Mouse (Mus musculus): ENCODE results near the gene B3gnt3. TPM values are rescaled to one million over a fixed set of nuclear protein-coding genes. Genes with fewer than 3 reads are reported as not detected.
A peak's percentile ranks its signal among the peaks of the same experiment; 100 is the strongest.

B3gnt3 gene
- polyA plus RNA-seq, 1 experiment from 2014 or later: 0.42 TPM

DNA sequence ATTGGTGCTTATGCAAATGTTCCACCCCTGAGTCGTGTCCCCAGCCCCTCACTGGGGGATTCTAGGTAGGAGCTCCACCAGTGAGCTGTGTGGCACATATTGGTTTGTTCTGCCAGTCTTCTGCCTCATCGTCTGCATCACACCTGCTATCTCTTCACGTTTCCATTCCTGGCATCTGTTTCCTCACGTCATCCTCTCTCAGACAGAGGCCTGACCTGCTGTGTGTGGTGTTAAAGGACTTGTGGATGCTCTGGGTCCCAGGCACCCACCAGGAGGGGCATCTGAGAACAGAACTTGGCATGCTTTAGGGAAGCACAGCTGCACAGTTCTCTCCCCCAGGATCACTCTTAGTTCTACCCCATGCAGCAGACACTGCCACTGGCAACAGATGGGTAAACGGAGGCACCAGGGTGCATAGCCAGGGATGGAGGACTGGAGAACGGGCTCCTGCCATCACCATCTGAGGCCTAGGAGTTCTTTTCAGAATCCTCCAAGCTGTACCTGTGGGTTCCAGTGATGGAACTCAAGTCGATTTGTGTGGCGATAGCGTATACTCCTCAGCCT, 26.1 kb downstream of the B3gnt3 start:
- Histone ChIP-seq H3K9me3 (no peaks in the 10 kb centered on the region), H3K4me3 (peak overlapping the region; percentile 57), H3K36me3 (no peaks in the 10 kb centered on the region), H3K4me2 (peak overlapping the region; percentile 84), H3K9ac (peak overlapping the region; percentile 78), H3K4me1 (replicated peaks) (peaks cover 27% of the 10 kb centered on the region), H3K27ac (replicated peaks) (no peak overlapping the region), H3K27me3 (peaks cover 68% of the 10 kb centered on the region)
- no peak for ATAC-seq (ENCODE audit: low read depth)
- WGBS: 31% methylated on average over 9 of the region's 9 CpGs

DNA sequence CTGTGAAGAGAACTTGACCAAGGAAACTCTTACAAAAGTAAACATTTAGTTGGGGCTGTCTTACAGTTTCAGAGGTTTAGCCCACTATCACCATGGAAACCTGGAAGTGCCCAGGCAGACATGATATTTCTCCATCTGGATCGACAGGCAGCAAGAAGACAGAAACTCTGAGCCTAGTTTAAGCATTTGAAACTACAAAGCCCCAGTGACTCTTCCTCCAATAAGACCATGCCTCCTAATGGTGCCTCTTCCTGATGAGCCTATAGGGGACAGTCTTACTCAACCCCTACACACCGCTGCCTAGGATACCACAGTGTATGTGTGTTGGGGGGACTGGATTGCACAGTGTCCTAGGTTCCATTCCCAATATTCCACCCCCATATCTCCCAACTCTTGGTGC, 27.5 kb downstream of the B3gnt3 start:
- Histone ChIP-seq H3K4me2 (no peak overlapping the region), H3K27ac (replicated peaks) (no peak overlapping the region), H3K4me1 (replicated peaks) (peaks cover 29% of the 10 kb centered on the region), H3K36me3 (no peaks in the 10 kb centered on the region), H3K4me3 (no peak overlapping the region), H3K9me3 (no peaks in the 10 kb centered on the region), H3K9ac (no peak overlapping the region), H3K27me3 (peaks cover 61% of the 10 kb centered on the region)
- WGBS: 73% methylated on average over 2 of the region's 2 CpGs
- ATAC-seq (ENCODE audit: low read depth): no peak

DNA sequence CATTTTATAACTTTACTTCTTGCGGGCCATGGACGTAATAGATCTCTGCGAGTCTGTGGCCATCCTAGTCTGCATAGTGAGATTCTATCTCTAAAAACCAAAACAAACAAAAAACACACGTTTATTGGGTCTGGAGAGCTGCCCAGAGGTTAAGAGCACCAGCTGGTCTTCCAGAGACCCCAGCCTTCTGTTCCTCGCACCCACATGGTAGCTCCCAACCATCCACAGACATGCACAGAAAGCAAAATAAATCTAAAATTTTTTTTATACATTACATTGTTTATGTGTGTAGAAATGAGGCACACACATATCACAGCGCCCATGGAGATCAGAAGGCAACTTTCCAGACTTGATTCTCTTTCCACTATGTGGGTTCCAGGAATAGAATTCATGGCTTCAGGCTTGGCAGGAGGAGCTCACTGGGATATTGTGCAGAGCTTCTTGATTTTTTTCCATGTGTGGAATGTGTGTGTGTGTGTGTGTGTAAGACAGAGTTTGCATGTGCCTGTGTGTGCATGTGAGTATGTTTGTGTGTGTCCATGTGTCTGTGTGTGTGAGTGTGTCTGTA, 29.3 kb downstream of the B3gnt3 start:
- H3K9me3 ChIP-seq: no peaks in the 10 kb centered on the region
- H3K4me1 ChIP-seq (replicated peaks): peaks cover 48% of the 10 kb centered on the region
- peak overlapping the region; percentile 92 for H3K27ac ChIP-seq (replicated peaks)
- H3K4me3 ChIP-seq: peak overlapping the region; percentile 84
- H3K36me3 ChIP-seq: no peaks in the 10 kb centered on the region
- H3K4me2 ChIP-seq: peak overlapping the region; percentile 92
- peak overlapping the region; percentile 89 for H3K9ac ChIP-seq
- ATAC-seq (ENCODE audit: low read depth): no peak
- WGBS: 61% methylated on average over 6 of the region's 6 CpGs
- H3K27me3 ChIP-seq: peaks cover 48% of the 10 kb centered on the region

DNA sequence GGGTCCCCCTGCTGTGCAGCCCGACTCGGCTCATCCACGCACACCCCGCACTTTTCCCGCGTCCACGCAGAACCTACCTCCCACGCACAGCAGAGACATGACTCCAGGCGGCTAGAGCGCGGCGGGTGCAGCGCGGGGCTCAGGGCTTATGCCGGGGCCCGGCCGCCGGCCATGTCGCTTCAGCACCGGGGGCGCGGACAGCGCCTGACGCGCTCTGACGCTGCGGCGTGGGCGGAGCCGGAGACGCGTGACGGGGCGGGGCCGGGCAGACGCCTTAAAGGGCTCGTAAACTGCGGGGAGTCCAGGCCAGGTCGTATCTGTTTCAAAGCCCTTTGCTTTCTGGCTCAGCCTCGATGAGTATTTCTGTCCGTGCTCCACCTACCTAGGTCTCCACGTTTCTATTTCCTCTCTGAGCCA, 30.0 kb downstream of the B3gnt3 start, which contains the start of gene Unc13a:
TSS of gene Unc13a (minus strand) at position 209 of the 417 bp plus-strand sequence.
- under 1% methylated on average over 36 of the region's 42 CpGs for WGBS
- peak within 1 kb of the TSS; percentile 89 for H3K9ac ChIP-seq
- H3K4me3 ChIP-seq: peak within 1 kb of the TSS; percentile 84
- H3K27ac ChIP-seq (replicated peaks): peak within 1 kb of the TSS; percentile 92
- H3K27me3 ChIP-seq: peaks cover 46% of the 10 kb centered on the region
- peak; percentile 58 for ATAC-seq (ENCODE audit: low read depth)
- no peaks in the 10 kb centered on the region for H3K36me3 ChIP-seq
- peaks cover 54% of the 10 kb centered on the region for H3K4me1 ChIP-seq (replicated peaks)
- H3K4me2 ChIP-seq: peak within 1 kb of the TSS; percentile 92
- H3K9me3 ChIP-seq: no peaks in the 10 kb centered on the region

DNA sequence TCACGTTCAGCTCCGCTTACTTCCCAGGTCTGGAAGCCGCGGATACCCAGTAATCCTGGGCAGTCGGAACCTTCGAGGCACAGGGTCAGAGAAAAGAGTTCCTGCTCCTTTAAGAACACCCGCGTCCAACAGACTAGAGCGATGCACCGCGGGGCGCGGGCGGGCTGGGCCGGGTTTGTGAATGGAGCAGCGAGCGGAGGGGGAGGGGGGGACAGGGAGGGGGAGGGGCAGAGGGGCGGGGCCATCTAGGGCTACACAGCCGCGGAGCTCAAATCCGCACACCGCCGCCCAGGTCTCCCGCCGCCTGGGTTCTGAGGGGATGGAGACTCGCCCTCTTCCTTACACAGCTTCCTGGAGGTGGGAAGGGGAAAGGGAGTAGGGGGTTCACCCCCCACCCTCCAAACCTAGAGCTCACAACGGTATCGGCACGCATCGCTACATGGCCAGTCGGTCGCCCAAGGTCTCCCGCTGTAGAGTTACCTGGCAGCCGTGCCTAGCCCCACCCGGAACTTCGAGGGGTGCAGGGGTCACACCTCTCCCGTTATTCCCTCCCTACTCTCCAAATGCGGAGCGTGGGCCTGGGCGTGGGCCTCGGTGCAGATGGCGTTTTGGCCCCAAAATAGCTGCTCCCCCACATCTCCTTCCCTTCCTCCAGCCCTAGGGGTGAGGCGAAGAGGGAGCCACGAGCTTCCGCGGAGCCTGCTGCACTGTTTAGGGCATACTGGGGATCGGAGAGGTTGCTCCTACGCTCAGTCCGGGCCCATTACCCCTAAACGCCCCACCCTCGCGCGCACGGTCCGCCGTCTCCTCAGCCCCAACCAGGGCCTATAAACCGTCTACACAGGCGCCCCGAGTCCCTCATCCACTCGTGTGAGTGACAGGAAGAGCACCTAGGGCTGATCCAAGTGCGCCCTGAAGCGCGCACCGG, 30.7 kb downstream of the B3gnt3 start:
- Histone ChIP-seq H3K4me3 (peak overlapping the region; percentile 84), H3K27me3 (peaks cover 42% of the 10 kb centered on the region), H3K9ac (peak overlapping the region; percentile 89), H3K27ac (replicated peaks) (peak overlapping the region; percentile 92), H3K36me3 (no peaks in the 10 kb centered on the region), H3K9me3 (no peaks in the 10 kb centered on the region), H3K4me2 (peak overlapping the region; percentile 92), H3K4me1 (replicated peaks) (peaks cover 56% of the 10 kb centered on the region)
- ATAC-seq (ENCODE audit: low read depth): peak; percentile 70
- under 1% methylated on average over 58 of the region's 64 CpGs for WGBS

DNA sequence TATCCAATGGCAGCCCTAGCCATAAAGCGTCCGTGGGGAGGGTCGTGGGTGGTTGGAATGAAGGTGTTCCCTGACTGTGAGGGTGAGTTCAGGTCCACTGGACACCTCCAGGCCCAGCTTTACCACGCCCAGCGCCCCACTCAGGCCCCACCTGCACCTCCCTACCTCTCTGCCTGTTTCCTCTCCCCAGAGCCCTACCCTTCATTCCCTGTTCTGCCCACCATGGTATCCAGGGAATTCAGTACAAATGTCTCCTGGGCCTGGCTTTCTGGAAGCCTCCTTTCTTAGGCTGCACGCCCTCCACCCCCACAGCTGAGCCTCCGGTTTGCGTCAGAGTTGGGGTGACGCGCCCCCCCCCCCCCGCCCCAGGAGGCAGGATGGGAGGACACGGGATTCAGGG, 31.4 kb downstream of the B3gnt3 start:
- Histone ChIP-seq H3K27ac (replicated peaks) (peak overlapping the region; percentile 92), H3K4me1 (replicated peaks) (peaks cover 56% of the 10 kb centered on the region), H3K4me2 (peak overlapping the region; percentile 92), H3K9me3 (no peaks in the 10 kb centered on the region), H3K27me3 (peaks cover 35% of the 10 kb centered on the region), H3K4me3 (peak overlapping the region; percentile 84), H3K36me3 (no peaks in the 10 kb centered on the region), H3K9ac (peak overlapping the region; percentile 89)
- peak; percentile 23 for ATAC-seq (ENCODE audit: low read depth)
- WGBS: 11% methylated on average over 12 of the region's 12 CpGs

DNA sequence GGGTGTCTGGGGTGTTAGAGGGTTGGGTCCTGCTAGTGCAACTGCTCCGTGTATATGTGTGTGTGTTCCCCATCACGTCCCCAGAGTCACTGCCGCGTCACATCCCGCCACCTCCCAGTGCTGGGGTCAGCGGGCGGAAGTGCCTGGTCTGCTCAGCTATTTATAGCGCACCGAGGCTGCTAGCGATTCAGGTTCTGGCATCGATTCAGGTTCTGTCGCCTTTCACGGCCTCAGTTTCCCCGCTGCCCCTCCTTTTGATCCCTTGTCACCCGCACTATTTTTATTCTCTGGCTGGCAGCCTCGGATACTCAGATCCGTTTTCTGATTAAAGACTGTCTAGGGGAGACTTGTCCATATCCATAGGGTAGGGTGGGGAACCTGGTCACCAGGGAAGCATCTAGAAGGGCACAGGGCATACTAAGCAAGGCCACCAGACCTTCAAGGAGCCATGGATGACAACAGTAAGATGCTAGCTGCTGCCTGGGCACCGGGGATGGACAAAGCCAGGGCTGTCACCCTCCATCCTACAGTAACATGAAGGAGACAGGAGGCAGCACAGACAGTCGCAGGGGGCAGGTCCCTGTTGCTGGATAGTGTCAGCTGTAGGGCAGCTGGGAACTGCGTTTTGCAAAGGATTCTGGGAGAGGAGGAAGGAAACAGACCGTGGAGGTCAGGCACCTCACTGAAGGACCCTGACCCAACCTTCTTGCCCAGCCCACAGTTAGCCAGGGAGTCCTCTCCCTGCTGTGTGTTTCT, 33.2 kb downstream of the B3gnt3 start:
- 2% methylated on average over 21 of the region's 21 CpGs for WGBS
- peaks cover 35% of the 10 kb centered on the region for H3K27me3 ChIP-seq
- H3K9me3 ChIP-seq: no peaks in the 10 kb centered on the region
- peak overlapping the region; percentile 43 for H3K4me2 ChIP-seq
- H3K36me3 ChIP-seq: peaks cover 9% of the 10 kb centered on the region
- peak overlapping the region; percentile 13; the same call in 1 of the 2 replicates for H3K4me3 ChIP-seq
- H3K9ac ChIP-seq: peak overlapping the region; percentile 64
- H3K4me1 ChIP-seq (replicated peaks): peaks cover 56% of the 10 kb centered on the region
- peak overlapping the region; percentile 85; the same call in 1 of the 2 replicates for H3K27ac ChIP-seq (replicated peaks)
- no peak for ATAC-seq (ENCODE audit: low read depth)

- peak overlapping the region; percentile 64 for H3K9ac ChIP-seq
- H3K4me1 ChIP-seq (replicated peaks): peaks cover 54% of the 10 kb centered on the region
- H3K27ac ChIP-seq (replicated peaks): peak overlapping the region; percentile 85
- no peak overlapping the region for H3K4me3 ChIP-seq
- 32% methylated on average over 5 of the region's 5 CpGs for WGBS
- peaks cover 40% of the 10 kb centered on the region for H3K27me3 ChIP-seq
- H3K36me3 ChIP-seq: peaks cover 21% of the 10 kb centered on the region
- H3K9me3 ChIP-seq: no peaks in the 10 kb centered on the region
- ATAC-seq (ENCODE audit: low read depth): no peak
- peak overlapping the region; percentile 43 for H3K4me2 ChIP-seq
Observed at GRCm38 (mm10) chr8:71667256-71667655, 34.3 kb downstream of the B3gnt3 start.

DNA sequence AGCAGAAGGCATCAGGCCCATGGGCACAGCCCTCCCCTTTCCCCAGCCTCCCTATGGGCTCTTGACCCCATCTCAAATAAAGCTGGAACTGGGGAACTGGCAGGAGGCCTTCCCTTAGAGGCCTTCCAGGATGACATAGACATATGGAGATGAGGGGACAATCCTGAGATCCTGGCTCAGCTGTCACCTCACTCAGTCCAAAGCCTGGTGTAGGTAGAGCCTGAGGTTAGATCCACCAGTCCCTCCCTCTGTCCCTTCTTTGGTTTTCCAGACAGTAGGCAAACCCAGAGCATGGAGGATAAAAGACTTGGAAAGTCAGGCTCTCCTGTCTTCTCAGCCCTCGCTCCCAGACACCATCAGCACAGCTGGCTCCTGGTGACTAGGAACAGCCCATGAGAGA, 34.7 kb downstream of the B3gnt3 start:
- WGBS: 19% methylated on average over 1 of the region's 1 CpGs
- H3K9ac ChIP-seq: peak overlapping the region; percentile 64; the same call in 1 of the 2 replicates
- peaks cover 50% of the 10 kb centered on the region for H3K4me1 ChIP-seq (replicated peaks)
- peaks cover 24% of the 10 kb centered on the region for H3K36me3 ChIP-seq
- ATAC-seq (ENCODE audit: low read depth): no peak
- no peak overlapping the region for H3K4me3 ChIP-seq
- peak overlapping the region; percentile 85 for H3K27ac ChIP-seq (replicated peaks)
- H3K27me3 ChIP-seq: peaks cover 44% of the 10 kb centered on the region
- H3K9me3 ChIP-seq: no peaks in the 10 kb centered on the region
- H3K4me2 ChIP-seq: peak overlapping the region; percentile 43; the same call in 1 of the 2 replicates

GRCm38 (mm10) chr8:71665331-71666130, 36.1 kb downstream of the B3gnt3 start:
- Histone ChIP-seq H3K4me1 (replicated peaks) (peaks cover 50% of the 10 kb centered on the region), H3K9ac (no peak overlapping the region)

More at GRCm38 (mm10) chr8:71665331-71666130, 36.1 kb downstream of the B3gnt3 start:
- peaks cover 45% of the 10 kb centered on the region for H3K27me3 ChIP-seq
- no peak overlapping the region for H3K4me3 ChIP-seq
- H3K27ac ChIP-seq (replicated peaks): no peak overlapping the region
- 5% methylated on average over 22 of the region's 22 CpGs for WGBS
- ATAC-seq (ENCODE audit: low read depth): no peak
- peaks cover 30% of the 10 kb centered on the region for H3K36me3 ChIP-seq
- peak overlapping the region; percentile 29 for H3K4me2 ChIP-seq
- no peaks in the 10 kb centered on the region for H3K9me3 ChIP-seq
